Mouse (Mus musculus) cerebellum, adult 9-10 months (tissue): Measurements from ENCODE around the gene Ddx10.
"Not testable (repeated sequence)": the region's sequence is repeated elsewhere in the genome, so short reads cannot be mapped to it uniquely, and the experiment has no call there.

Experiments used
- DNase-seq: peaks from one replicate; pipeline ENCODE4 v3.0.0; 2022

Gene Ddx10

DNA sequence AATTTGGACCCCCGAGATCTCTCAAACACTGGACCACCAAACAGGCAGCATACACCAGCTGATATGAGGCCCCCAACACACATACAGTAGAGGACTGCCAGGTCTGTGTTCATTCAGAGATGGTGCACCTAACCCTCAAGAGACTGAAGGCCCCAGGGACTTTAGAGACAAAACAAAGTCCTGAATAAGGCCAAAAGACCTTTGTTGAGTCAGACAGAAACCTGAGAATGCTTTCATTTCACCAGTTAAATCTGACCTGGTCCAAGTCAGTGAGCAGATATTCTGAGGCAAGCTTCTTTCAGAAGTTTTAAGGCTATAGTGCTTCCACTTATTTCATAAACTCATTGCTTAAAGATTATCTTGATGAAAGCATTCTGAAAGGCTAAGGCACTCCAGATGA is 105.4 kb downstream of the Ddx10 start:
- DNase-seq: not testable (repeated sequence)

DNA sequence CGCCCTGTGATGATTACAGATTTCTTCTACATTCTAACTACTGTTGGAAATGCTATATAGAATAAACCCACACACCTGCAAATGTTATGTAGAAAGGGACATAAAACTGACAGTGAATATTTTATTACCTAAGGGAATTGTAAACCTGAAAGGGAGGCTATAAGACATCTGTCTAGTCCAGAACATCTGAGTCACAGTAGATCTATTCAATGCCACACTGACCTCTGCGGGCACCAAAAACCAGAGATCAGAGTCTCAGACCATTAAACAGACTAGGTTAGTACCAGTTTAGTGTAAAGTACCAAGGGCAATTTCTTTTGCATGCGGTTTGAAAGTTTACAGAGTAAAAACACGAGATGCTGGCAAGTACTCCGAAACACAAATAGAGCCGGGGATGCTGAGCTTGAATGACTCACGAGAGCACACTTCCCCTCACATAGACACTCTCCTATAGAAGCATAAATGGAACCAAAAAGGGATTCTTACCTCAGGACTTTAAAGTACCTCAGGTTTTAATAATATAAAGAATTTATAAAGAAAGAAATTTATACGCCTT is 107.2 kb downstream of the Ddx10 start:
- DNase-seq: no peak

DNA sequence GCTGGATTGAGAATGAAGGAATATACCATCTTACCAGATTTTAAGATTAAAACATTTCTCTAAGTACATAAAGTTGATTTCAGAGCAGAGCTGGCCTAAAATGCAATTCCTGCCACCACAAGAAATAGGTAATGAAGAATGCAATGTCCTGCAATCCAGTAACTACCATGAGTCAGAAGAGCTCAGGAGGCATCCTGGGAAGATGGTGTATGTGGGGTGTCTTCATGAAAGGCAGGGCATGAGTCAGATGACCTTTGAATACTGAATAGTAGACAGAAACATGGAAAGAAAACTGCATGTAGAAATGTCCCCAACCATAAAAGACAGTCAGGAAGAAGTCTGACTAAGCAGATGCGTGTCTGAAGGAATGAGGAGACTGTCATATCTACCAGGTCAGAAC is 115.0 kb downstream of the Ddx10 start:
- DNase-seq: no peak

DNA sequence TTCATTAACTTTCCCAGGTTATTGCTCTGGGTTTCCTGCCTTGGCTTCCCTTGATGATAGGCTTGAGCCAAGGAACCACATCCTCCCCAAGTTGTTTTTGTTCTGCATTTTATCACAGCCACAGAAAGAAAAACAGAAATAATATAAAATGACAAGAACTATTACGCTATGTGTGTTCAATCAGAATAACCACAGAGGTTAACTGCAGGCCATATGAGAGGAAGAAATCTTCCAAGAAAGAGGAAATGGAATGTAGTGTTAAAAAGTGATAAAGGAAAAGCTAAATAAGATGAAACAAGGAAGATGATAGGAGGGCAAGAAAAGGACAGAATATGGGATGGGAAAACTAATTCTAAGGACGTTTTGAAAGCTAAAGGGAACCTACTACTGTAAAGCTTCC is 117.4 kb downstream of the Ddx10 start:
- DNase-seq: no peak

DNA sequence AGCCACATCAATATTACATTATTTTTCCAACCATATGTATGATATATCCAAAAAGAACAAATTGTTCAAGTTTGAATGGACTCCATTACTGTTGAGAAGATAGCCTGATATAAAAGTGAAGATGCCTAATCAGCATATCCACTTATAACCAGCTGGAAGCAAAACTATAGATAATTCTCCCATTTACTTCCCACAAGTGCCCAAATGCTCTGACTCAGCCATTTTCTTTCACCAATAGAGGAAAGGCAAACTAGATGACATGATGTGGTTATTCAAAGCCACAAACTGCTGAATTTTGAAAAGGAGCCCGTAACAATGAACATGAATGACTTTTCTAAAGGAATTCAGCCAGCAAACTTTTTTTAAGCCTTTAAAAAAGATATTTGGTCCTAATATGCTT is 146.8 kb downstream of the Ddx10 start:
- no peak for DNase-seq

DNA sequence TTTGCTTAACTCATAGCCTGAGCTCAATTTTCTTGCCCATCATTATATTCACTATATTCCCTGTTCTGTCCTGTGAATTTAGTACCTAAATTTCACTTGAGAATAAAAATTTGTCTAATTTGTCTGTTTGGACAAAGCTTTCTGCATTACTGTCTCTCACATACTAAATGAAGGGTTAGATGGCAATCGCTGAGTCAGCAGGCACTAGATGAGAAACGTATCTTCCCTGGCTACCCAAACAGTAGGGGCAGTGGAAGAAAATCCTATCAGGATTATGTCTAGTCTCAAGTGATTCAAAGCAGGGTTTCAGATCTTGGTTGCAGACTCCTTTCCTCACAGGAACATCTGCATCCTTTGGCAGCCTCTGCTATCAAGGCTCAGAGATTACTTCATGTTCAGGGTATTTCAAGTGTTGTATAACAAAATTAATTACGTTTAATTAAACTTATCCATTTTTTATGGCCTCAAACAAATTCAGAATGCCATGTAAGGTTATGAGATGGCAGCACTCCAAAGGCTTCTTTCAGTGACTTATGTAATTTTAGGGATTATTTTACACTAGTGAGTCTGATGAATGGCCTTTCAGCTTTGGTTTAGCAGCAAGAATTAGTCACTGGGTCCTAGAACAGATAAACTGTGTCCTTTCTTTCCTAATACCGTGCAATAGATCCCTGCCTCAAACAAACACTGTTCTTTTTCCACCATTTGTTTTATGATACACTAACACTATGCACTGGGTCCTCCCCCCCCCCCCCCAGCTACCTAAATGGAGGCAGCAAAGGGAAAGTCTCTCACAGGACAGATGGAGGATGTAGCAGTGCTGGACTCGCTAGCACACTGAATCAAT is 152.3 kb downstream of the Ddx10 start:
- DNase-seq: no peak

DNA sequence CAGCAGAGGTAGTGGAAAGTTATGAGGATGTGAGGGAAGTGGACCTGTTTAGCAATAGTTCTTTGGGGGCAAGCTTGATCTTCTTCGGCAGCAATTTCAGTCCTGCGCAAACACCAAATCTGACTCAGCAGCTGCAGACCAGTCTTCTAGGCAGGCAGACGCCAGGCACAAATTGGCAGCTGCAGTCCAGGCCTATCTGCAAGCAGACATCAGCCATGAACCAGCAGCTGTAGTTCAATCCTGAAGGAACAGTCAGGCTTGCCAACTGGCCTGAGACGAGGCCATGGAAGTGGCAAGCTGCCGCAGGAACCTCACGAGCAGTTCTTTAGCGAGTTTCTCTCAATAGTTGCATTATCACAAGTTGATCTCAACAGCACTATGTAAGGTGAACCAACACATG is 153.3 kb downstream of the Ddx10 start:
- no peak for DNase-seq

DNA sequence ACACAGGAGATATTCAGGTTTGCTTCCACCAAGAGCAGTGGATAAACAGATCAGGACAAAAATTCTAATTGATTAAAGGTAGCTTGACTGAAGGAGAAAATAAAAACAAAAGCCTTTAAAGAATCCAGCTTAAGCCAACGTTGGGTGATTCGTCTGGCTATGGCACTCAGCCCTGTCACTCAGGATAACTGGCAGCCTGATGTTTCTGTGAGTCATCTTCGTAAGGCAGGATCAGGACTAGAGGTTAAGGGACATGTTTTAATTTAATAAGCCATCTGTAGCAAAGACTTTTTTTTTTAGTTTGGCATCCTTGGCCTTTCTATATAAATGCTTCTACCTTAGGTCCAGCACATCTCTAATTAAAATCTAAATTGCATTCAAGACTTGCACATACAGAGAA is 170.2 kb downstream of the Ddx10 start:
- no peak for DNase-seq

DNA sequence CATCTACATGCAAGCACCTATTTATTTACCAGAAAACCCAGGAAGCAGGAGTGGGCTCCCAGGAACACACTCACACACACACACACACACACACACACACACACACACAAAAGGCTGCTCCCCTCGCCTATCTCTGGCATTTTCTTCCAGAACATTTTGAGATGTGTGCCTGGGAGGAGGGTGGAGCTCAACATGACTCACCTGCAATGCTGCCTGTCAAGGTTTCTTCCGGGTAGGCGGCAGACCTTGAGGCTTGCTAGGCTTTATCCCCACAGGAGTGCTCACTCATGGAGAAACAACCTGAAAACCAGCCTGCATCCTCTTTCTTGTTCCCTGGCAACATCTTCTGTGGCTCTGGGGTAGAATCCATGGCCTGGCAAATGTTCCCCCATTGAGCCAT is 171.9 kb downstream of the Ddx10 start:
- no peak for DNase-seq

DNA sequence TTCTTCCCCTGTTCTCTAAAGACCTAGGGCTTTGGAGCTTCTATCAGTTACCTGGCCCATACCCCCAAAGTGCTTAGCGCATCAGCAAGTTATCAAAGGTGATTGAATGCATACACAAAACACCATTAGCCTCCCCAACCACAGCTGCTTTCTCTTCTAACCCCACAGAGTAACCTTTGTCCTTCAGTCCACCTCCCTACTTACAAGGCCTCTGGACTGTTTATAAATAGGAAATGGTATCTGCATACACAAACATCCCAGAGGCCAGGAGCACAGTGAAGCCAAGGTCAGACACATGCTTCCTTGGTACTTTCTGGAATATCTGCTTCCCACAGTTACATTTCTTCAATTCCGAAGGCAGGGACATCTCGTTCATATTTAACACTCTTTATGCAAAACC is 173.4 kb downstream of the Ddx10 start:
- no peak for DNase-seq

DNA sequence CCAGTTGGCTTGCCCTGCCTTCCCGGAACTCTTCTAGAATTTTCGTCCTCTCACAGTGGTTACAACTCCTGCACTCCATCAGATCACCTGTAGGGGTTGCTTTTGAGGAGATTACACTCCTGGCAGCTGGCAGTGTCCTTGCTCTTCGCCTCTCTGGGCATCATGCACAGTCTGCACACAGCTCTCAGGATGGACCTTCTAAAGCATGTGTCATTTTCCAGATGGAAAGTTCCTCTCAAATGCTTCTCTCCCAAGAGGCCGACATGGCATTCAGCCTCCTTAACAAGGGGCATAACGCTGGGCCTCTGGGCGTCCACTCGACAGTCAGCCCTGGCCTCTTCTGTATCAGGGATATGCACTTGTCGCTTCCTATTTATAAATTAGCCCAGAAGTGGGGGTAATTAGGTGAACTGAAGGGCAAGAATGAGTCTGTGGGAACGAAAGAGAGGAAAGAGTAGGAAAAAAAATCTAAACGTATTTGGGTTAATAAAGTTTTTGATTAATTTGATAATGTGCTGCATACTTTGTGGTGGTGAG is 174.2 kb downstream of the Ddx10 start:
- no peak for DNase-seq

DNA sequence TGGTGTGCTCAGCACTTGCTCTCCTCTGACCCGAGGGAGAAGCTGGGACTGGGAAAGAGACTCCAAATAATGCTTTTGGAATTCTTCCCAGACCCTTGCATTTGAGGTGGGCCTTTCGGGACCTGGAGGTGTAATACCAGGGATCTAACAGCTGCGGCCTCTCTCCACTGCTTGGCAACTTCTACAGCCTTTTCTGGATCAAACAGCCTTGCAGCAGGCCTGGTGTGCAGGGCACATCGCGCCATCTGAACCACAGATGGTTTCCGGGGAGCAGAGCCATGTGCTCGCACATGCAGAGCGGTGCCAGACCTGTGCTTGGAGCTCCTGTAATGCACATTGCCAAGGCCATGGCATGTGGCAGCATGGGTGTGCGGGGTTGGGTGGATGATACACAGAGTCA is 175.8 kb downstream of the Ddx10 start:
- no peak for DNase-seq

DNA sequence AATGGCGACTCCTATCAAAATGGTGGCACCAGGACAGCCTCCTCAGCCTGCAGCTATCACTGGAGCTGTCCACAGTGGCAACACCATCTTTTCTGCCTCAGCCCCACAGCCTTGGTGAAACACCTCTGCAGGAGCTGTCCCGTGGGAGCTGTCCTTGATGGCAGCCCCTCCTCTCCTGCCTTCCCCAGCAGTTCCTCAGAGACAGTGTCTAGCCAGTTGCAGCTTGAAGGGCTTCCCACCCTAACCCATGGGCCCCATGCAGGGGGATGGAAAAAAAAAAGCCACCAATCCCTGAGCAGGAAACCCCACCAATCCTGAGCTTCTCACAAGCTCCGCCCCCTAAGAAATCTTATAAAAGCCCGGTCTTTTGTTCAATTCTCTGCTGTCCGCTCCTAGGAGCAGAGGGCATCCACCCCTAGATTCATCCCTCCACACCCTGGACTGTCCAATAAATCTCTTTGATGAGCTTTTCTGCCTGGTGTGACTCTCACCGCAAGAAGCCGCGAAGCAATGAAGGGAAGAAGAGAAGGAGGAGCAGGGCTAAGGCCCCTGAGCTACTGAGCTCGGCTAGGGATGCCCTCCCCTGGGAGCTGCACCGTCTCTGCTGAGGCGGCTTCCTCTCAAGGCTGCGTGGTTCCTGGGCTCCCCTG is 176.9 kb downstream of the Ddx10 start:
- DNase-seq: no peak

DNA sequence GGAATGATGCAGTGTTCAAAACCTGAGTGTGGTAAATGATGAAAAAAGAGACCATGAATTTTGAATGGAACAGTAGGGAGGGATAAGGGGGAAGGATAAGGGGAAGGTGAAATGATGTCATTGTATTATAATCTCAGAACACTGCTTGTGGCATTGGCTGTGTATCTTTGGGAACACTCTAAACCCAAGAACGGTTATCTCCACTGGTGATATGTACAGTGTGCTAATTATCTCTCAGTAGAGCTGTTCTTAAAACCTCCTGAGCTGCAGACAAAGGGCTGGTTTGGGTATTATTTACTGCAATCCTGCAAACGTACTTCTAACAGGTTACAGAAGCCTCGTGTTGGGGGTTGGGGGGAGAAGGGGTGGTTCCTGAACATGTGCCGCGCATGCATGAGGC is 179.7 kb downstream of the Ddx10 start:
- no peak for DNase-seq

DNA sequence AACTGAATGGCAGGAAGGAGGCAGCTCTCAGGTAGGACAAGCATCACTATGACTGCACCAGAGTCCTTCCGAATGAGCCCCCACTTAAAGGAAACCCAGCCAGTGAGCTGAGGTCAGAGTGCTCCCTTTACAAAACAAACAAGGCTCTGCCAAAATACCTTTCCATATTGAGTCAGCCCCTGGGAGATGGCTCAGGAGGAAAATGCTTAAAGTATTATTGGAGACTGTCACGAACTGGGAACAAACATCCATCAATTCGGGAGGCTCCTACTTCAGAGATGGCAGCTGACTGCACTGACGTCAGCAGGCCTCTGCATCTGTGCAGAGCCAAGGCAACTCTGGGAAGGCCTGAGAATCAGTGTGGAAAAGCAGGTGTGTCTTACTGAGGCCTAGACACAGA is 181.4 kb downstream of the Ddx10 start:
- no peak for DNase-seq

DNA sequence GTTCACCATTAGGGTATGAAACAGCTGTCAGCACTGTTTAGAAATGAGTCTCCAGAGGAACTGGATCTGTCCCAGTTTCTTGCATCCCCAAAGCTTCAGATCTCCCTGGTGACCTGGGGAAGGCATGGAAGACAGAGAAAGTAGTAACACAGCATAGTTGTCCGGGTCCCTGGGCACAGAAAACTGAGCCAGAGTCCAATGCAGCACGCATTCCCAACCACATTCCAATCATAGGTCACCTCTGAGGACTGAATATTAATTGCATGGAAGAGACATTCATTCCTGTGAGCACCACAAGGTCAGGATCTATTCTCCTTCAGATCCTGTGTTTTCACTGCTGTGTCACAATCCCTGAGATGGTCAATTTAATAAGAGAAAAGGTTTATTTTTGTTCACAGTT is 182.8 kb downstream of the Ddx10 start:
- DNase-seq: no peak

DNA sequence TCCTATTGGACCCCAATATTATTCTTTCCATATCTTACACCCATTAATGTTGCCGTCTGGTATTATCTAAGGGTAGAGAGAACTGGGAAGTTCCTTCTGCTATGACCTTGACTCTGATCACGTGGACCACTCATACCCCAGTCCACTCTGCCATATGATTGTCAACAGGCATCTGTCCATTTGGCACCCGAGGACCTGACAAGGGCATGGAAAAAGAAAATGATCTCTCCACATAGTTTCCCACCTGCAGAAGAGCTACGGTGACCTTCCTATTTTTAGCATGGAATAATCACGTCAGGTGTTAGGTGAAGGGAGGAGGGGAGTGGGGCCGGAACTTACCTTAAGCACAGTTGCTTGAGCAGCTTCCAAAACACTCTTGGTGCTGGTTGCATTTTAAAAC is 183.3 kb downstream of the Ddx10 start:
- no peak for DNase-seq

DNA sequence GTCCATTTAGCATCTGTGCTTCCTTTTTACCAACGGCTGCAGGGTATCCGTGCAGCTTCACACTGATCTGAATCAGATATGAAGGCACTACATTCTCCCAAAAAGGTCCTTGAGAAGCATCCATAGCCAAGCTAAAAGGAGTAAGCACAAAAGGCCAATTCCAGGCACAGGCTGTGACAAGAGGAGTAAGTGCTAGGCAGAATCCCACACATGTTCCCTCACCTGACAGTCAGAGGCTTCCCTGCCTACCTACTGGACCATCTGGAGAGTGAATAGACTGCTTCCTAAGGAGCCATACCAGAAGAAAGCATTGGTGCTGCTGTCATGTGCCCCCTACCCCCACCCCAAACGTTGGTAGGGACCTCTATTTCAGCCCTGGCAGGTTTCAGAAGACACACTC is 192.5 kb downstream of the Ddx10 start:
- no peak for DNase-seq
